Mouse (Mus musculus) brain, embryonic 14.5 days (tissue): ENCODE measurements at regions not wholly inside any gene's neighbourhood (a gene's known extent, or its start where the extent isn't known, plus 50 kb on each side); places are given as distances from the start of the nearest gene placed in this dataset.
"Not testable (repeated sequence)": the region's sequence is repeated elsewhere in the genome, so short reads cannot be mapped to it uniquely, and the experiment has no call there.

Source experiments
- DNase-seq: peaks from one replicate; pipeline ENCODE4 v3.0.0-alpha.2; 2011; ENCODE audit warnings: low read depth
- CTCF ChIP-seq: fragments of 200-500 bp; IDR thresholded peaks from 2 replicates; pipeline ENCODE4 v1.5.1; 2012; ENCODE audit warnings: inconsistent platforms, mild to moderate bottlenecking, moderate library complexity, borderline replicate concordance; ENCODE audit not compliant: insufficient read depth, insufficient read length; ENCODE audit errors: extremely low read depth
- POLR2A ChIP-seq: fragments of 200-500 bp; IDR thresholded peaks from 2 replicates; pipeline ENCODE4 v1.6.1; 2012; ENCODE audit warnings: mild to moderate bottlenecking, inconsistent platforms, borderline replicate concordance; ENCODE audit not compliant: poor library complexity, insufficient read depth, insufficient read length, severe bottlenecking; ENCODE audit errors: extremely low read depth

DNA sequence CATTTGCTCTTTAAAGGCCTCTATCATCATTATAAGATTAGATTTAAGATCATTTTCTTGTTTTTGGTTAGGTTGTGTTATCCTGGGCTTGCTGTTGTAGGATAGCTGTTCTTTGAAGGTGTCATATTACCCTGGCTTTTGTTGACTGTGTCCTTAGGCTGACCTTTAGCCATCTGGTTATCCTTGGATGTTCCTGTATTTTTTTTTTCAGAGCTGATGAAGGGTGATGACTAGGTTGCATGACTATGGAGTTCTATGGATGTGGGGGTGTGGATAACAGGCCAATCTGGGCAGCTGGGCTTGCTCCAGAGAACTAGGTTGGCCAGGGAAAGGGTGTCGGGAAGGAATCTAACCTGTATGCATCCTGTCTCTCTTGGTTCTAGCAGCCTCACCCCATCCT is 74.2 kb downstream of the Dmrta1 start:
- TF ChIP-seq CTCF: no peak
- TF ChIP-seq POLR2A: no peak
- no peak for DNase-seq

DNA sequence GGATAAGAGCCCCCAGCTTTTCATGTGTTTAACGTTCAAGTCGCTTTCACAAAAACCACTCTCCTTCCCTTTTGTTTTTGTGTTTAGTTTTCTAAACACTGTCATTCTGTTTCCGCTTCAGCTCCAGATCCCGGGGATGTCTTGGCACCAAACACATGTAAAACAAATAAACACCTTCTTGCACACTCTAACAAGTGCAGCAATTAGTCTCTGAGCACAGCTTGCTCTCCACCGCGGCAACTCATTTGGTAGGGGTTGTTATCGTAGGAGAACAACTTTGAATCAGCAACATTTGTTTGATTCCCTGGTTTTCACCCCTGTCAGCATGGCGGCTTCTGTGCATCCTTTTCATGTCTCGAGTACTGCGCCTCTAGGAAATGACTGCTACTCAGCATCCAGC is 97.0 kb downstream of the Dmrta1 start:
- no peak for TF ChIP-seq CTCF
- TF ChIP-seq POLR2A: no peak
- DNase-seq: peak; percentile 89

DNA sequence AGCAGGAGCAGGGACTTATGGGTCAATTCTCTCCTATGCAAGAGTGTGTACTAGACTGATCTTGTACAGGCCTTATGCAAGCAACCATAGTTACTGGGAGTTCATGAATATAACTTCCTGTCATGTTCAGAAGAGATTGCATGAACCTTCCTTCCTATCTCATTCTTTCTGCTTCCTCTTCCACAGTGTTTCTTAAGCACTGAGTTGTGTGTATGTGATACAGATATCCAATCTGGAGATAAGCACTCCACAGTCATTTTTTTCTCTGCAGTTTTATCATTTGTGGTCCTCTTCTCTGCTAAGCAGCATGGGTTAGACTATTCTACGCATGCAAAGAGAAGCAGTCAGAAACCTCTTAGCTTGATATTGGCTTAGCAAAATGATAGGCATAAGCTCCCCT is 102.3 kb downstream of the Dmrta1 start:
- no peak for DNase-seq
- TF ChIP-seq CTCF (no peak), POLR2A (no peak)

DNA sequence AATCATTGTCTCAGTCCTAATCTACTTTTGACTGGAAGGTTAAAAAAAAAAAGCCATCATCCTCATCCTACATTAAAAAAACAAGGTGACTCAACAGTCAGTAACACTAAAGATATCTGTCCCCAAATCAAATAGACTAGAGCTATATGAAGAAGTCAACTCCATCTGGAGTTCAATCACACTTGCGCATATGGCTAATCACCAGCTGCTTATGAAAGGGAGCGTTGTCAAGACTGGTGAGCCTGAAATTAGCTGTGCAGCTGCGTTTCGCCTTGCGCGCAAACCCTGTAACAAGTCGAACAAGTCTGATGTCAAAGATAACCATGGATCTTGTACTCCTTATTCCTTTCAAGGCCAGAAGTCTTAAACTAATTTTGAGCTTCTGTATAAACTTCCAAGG is 137.6 kb downstream of the Dmrta1 start:
- peak; percentile 46 for DNase-seq
- no peak for TF ChIP-seq POLR2A
- no peak for TF ChIP-seq CTCF

DNA sequence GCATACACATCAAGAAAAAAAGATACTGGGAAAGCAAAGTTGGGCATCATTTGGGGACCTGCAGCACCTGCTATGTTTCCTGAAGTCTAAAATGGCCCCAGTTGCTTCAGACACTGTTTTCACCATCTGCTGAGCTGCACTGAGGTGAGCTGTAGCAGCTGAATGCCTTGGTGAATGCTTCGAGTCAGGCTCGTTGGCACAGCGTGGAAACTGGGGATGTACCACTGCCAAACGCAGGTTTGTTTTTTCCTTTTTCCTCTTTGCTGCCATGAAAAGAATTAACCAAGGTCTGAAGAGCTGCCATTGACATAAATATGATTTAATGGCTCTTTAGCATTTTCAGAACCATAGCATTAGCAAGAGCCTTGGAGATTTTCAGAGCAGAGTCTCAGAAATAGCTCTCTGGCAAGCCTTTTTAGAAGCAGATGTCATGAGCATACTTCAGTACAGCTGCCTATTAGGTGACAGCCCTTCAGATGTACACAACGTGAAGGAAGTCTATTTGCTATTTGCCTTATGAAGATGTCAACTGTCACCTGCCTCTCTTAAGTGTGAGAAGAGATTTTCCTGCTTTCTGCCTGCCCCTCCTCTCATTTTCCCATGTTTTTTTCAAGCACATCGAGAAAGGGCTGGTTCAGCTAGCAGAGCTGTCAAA is 155.4 kb downstream of the Dmrta1 start:
- peak; percentile 68 for DNase-seq
- no peak for TF ChIP-seq CTCF
- no peak for TF ChIP-seq POLR2A

DNA sequence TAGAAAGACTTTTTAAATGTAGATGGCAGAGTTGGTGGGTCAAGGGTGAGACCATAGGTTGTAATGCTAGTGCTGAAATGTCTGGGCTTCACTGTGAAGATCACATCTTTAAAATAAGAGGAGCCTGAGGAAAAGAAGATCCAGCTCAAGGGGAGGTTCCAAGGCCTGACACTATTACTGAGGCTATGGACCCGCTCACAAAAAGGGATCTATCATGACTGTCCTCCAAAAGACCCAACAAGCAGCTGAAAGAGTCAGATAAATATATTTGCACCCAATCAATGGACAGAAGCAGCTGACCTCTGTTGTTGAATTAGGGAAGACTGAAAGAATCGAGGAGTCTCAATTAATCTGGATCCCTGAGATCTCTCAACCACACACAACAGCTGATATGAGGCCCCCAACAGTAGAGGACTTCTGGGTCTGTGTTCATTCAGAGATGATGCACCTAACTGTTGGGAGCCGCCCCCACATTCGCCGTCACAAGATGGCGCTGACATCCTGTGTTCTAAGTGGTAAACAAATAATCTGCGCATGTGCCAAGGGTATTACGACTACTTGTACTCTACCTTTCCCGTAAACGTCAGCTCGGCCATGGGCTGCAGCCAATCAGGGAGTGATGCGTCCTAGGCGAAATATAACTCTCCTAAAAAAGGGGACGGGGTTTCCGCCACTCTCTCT is 196.3 kb downstream of the Dmrta1 start:
- peak; percentile 57 for DNase-seq

DNA sequence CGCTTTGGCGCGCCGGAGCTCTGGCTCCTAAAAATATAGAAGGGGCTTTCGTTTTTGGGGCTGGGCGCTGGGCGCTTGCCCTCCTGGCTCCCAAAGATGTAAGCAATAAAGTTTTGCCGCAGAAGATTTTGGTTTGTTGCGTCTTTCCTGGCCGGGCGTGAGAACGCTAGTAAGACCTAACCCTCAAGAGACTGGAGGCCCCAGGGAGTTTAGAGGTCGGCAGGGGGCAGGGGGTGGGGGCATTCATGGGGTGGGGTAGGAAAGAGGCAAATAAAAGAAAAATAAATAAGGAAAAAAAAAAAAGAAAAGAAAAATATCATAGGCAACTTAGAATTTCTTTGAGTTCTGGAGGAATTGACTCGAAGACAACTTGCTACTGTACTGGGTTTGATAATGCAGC is 196.9 kb downstream of the Dmrta1 start:
- not testable (repeated sequence) for DNase-seq

DNA sequence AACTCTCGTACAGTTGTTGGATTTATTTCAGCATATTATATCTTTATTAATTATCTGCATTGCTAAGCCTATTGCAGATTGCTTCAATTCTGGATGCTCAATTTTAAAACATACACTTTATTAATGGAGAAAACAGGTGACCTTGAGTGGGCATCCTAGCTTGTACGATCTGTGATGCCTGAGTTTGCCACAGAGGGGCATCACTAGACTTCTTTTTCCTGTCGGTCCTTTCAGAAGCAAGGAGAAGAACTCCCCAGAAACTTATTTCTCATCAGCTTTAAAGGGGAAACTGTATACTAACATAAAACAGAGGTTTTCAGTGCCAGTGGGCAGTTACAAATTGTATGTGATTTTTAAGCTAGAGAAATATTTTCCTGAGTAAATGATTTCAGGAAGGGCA is 201.8 kb downstream of the Dmrta1 start:
- TF ChIP-seq CTCF (peak; percentile 54; the same call in 1 of the 2 replicates), POLR2A (no peak)

DNA sequence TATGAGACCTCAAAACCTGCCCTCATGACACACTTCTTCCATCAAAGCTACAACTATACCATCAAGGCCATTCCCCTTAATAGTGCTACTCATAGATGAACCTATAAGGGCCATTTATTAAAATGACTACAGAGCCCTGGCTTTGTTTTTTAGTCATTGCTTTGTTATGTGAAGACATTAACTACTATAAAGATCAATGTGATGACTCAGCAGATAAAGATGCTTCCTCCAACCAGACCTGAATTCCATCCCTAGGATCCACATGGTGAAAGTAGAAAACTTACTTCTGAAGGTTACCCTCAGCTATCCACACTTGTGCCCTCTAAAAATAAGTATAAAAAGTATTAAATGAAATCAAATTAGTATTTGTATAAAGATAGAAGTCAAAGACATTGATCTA is 230.4 kb downstream of the Dmrta1 start:
- no peak for DNase-seq
- TF ChIP-seq CTCF: no peak
- TF ChIP-seq POLR2A: no peak

More for the DNA sequence above, 201.8 kb downstream of the Dmrta1 start:
- DNase-seq: peak; percentile 68

DNA sequence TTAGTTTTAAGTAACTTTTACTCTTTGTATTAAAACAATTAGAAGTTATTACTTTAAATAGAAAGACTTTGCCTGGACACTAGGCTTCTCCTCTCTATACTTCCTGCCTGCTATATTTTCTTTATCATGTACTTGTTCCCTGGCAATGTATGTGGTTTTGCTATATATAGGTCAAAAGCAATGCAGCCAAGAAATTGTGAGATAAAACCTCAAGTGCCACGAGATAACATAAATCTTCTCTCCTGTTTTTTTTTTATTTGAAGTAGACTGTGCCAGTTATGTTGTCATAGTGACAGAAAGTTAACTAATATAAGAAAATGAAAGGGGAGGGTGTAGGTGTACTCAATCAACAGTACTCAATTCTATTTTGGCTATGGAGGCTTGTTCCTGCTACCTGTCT is 258.4 kb downstream of the Dmrta1 start:
- DNase-seq: no peak
- TF ChIP-seq POLR2A (no peak), CTCF (no peak)

DNA sequence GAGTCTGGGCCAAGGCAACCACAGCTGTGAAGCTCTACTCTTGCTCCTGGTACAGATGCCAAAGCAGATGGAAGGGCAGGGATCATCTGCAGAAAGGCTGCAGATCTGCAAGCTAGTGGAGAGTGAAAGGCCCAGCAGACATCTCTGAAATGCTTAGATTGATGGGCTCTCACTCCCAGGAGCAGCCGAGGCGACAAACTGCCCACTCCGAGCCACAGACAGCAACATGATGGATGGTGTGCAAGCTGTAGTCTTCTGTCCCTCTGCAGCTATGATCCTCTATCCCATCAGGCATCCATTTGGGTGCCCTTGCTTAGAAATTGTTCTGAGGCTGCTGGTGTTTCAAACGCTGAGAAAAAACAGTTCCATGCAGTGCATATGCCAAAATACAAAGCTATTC is 262.1 kb downstream of the Dmrta1 start:
- no peak for TF ChIP-seq POLR2A
- TF ChIP-seq CTCF: no peak
- DNase-seq: peak; percentile 7

DNA sequence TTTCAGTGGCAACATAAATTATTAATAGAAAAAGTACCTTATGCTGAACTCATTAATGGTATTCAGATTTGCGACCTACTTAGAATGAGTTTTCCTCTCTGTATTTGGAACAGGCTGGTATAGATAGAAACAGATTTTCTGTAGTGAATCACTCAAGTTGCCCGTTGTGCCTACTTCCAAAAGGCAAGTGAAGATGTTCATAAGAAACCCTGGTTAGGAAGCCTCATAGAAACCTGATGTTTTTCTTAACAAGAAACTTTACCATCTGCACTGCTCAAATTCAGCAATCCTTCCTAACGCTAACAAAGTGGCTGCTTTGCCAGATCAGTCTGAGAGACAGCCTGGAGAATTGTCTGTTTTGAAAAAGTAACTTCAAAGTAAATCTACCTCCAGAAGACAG is 242.5 kb upstream of the Zfp352 start:
- DNase-seq: no peak
- TF ChIP-seq POLR2A (no peak), CTCF (no peak)
